Mouse (Mus musculus) neutrophil, adult 5-6 weeks (primary cell): Measurements from ENCODE around the gene Pde4b. TPM values are rescaled to one million over a fixed set of nuclear protein-coding genes. Genes with fewer than 3 reads are reported as not detected.
A peak's percentile ranks its signal among the peaks of the same experiment; 100 is the strongest.

ENCODE experiments used
- ATAC-seq: fragments of 151-379, 151-347 bp; 2 replicates; pipeline ENCODE4 v1.8.0; 2017; ENCODE audit warnings: mild to moderate bottlenecking, moderate TSS enrichment; ENCODE audit not compliant: insufficient number of reproducible peaks, poor library complexity, low FRiP score, severe bottlenecking; ENCODE audit errors: extremely low read depth
- total RNA-seq: library from RNA; stranded (forward); fragments of 200-1000 nt; gene quantifications from 2 replicates; pipeline ENCODE4 v1.2.3, GENCODE M21; 2017

The Pde4b gene
- 224 and 238 TPM in 2 replicates for total RNA-seq

GRCm38 (mm10) chr4:102087091-102087565 is at the start of gene Pde4b:
TSS of gene Pde4b (plus strand) at chr4:102087543.
- ATAC-seq: no peak

GRCm38 (mm10) chr4:102040190-102040589 is 47.2 kb upstream of the Pde4b start:
- ATAC-seq: no peak

GRCm38 (mm10) chr4:102045183-102046140 is 41.9 kb upstream of the Pde4b start:
- no peak for ATAC-seq

GRCm38 (mm10) chr4:102049368-102049767 is 38.0 kb upstream of the Pde4b start:
- peak; percentile 92 for ATAC-seq

- no peak for ATAC-seq
These were observed 26.0 kb upstream of the Pde4b start for GRCm38 (mm10) chr4:102061322-102061721.

GRCm38 (mm10) chr4:102069314-102069713 is 18.0 kb upstream of the Pde4b start:
- no peak for ATAC-seq

- no peak for ATAC-seq
These were observed 1.0 kb upstream of the Pde4b start for GRCm38 (mm10) chr4:102086336-102086735.

GRCm38 (mm10) chr4:102087566-102088234 is 357 bp downstream of the Pde4b start:
- no peak for ATAC-seq

- no peak for ATAC-seq
These were observed 1.0 kb downstream of the Pde4b start for GRCm38 (mm10) chr4:102088235-102088867.

- ATAC-seq: no peak
These were observed 8.5 kb downstream of the Pde4b start for GRCm38 (mm10) chr4:102095851-102096250.

- no peak for ATAC-seq
These were observed 14.9 kb downstream of the Pde4b start for GRCm38 (mm10) chr4:102102241-102102640.

- no peak for ATAC-seq
These were observed 17.2 kb downstream of the Pde4b start for GRCm38 (mm10) chr4:102104534-102105014.

- no peak for ATAC-seq
These were observed 19.4 kb downstream of the Pde4b start for GRCm38 (mm10) chr4:102106771-102107170.

GRCm38 (mm10) chr4:102119454-102119853 is 32.1 kb downstream of the Pde4b start:
- no peak for ATAC-seq

- no peak for ATAC-seq
These were observed 49.1 kb downstream of the Pde4b start for GRCm38 (mm10) chr4:102136366-102136849.

GRCm38 (mm10) chr4:102138346-102138745 is 51.0 kb downstream of the Pde4b start:
- no peak for ATAC-seq

- no peak for ATAC-seq
These were observed 53.9 kb downstream of the Pde4b start for GRCm38 (mm10) chr4:102141241-102141640.

- ATAC-seq: no peak
These were observed 61.4 kb downstream of the Pde4b start for GRCm38 (mm10) chr4:102148766-102149165.

- ATAC-seq: no peak
These were observed 71.8 kb downstream of the Pde4b start for GRCm38 (mm10) chr4:102159178-102159577.
